Mouse (Mus musculus) kidney, embryonic 14.5 days (tissue): ENCODE results near the gene Ints6l. TPM values are rescaled to one million over a fixed set of nuclear protein-coding genes. Genes with fewer than 3 reads are reported as not detected.

Experiments used
- polyA plus RNA-seq: library from polyadenylated mRNA; unstranded; fragments of >200 nt; fragmentation: Nextera tagmentation; extraction: Ambion mirVana; gene quantifications from 2 replicates; pipeline ENCODE4 v1.2.1, GENCODE M21; 2014

Ints6l gene
- polyA plus RNA-seq, 1 experiment from 2014 or later = 28.8 TPM

Other genes starting within 250 kb of the Ints6l start
- not detected in 2 replicates for gene Gm773, start 242.0 kb upstream of the Ints6l start, polyA plus RNA-seq
- 5.7 and 10.8 TPM in 2 replicates for gene Zfp449, start 108.5 kb upstream of the Ints6l start, polyA plus RNA-seq
- gene Smim10l2a, start 80.3 kb upstream of the Ints6l start, polyA plus RNA-seq = 5.2 and 5.3 TPM in 2 replicates
- 1.0 and 4.2 TPM in 2 replicates for gene Gm2174, start 6.9 kb upstream of the Ints6l start, polyA plus RNA-seq
- not detected in 2 replicates for gene Gm10477, start 69.9 kb downstream of the Ints6l start, polyA plus RNA-seq
- gene Gm648, start 94.7 kb downstream of the Ints6l start, polyA plus RNA-seq = not detected in 2 replicates
- gene Mmgt1, start 143.2 kb downstream of the Ints6l start, polyA plus RNA-seq = 18.8 and 33.5 TPM in 2 replicates
- gene Slc9a6, start 154.9 kb downstream of the Ints6l start, polyA plus RNA-seq = 5.7 and 7.3 TPM in 2 replicates